Mouse (Mus musculus) splenic B cell, adult 2 months (primary cell): ENCODE data around the gene Ccn2.

Source experiments
- DNase-seq: peaks from one replicate; pipeline ENCODE4 v3.0.0-alpha.2; 2011; ENCODE audit warnings: low read depth, low spot score
- H3K27me3 ChIP-seq: 2 replicates; pipeline ENCODE4 v1.6.1; 2012; ENCODE audit warnings: mild to moderate bottlenecking, low read length, moderate library complexity, mixed read lengths; ENCODE audit not compliant: control insufficient read depth, poor library complexity, insufficient read depth, severe bottlenecking
- H3K36me3 ChIP-seq: 2 replicates; pipeline ENCODE4 v1.6.1; 2012; ENCODE audit warnings: mild to moderate bottlenecking, low read length, moderate library complexity, mixed read lengths; ENCODE audit not compliant: control insufficient read depth, poor library complexity, insufficient read depth, severe bottlenecking

The Ccn2 gene

GRCm38 (mm10) chr10:24641416-24642140 is 46.3 kb downstream of the Ccn2 start:
- DNase-seq: no peak
- no peaks in the 10 kb centered on the region for H3K36me3 ChIP-seq

GRCm38 (mm10) chr10:24642796-24643580 is 47.7 kb downstream of the Ccn2 start:
- peak; percentile 29 for DNase-seq
- Histone ChIP-seq H3K36me3 (no peaks in the 10 kb centered on the region), H3K27me3 (no peaks in the 10 kb centered on the region)

More at GRCm38 (mm10) chr10:24641416-24642140, 46.3 kb downstream of the Ccn2 start:
- H3K27me3 ChIP-seq: no peaks in the 10 kb centered on the region

- Histone ChIP-seq H3K36me3 (peaks cover 4% of the 10 kb centered on the region; the same call in 1 of the 2 replicates), H3K27me3 (no peaks in the 10 kb centered on the region)
- no peak for DNase-seq
These were observed 49.9 kb downstream of the Ccn2 start for GRCm38 (mm10) chr10:24645169-24645568.
